Mouse (Mus musculus) gastrocnemius, postnatal 25 days (tissue): ENCODE results near the gene Sigirr. TPM values are rescaled to one million over a fixed set of nuclear protein-coding genes. Genes with fewer than 3 reads are reported as not detected.

ENCODE experiments used
- DNase-seq: peaks from one replicate; pipeline ENCODE4 v3.0.0; 2022
- total RNA-seq, 2 experiments: library from RNA; stranded (reverse); gene quantifications; 1 replicate in 1 of 2; 2 replicates in 1 of 2; pipeline ENCODE4 v1.2.3; 2021

Gene Sigirr
- total RNA-seq, 2 experiments from 2014 or later: 1.4 to 2.4 TPM

DNA sequence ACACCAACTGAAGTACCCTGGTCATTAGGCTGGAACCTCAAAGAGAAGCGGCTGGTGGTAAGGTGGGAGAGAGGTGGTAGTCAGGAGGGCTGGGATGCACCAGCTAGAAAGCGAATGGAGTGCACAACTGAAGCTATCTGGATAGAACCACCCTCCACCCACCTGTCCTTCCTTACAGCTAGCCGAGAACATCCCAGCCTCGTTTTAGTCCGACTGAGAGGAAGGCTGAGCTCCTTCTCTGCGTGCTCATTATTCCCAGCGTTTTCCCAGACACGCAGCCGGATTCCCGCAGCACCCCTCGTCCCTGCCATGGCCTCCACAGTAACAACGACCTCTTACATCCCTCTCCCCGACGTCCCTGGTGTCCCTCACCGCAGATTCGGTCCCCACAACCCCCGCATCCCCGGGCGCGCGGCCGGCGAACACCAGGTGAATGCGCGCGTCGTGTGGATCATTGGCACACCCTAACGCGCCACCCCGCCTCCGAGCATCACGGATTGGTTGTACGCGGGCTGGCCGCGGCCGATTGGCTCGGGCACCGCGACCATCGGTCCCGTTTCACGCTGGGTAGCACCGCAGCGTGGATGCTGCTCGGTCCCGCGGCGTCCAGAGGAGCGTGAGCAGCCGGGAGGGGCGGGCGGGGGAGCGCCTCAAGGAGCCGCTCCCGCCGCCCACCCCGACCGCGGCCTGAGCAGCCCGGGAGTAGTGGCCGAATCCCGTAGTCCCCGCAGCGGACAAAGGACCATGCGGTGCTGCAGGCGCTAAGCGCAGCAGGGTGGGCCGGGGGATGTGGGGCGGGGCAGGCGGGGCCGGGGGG, 39.7 kb downstream of the Sigirr start, which contains the start of gene B4galnt4:
B4galnt4 (plus strand) TSS at position 679 of the 817 bp plus-strand sequence.
- peak; percentile 35 for DNase-seq

DNA sequence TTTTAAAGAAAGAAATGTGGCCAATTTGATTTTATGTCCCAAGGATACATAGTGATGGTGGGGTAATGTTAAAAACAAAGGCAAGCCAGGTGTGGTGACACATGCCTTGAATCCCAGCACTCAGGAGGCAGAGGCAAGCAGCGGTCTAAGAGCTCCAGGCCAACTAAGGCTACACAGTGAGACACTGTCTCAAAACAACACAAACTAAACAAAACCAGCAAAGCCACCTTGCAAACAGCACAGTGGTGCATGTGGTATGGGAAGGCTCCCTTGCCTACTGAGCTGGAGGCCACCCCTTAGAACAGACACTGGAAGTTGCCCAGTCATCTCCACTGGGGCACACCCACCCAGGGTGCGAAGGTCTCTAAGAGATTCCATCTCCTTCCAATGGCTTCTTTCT, 40.4 kb downstream of the Sigirr start:
- DNase-seq: no peak

DNA sequence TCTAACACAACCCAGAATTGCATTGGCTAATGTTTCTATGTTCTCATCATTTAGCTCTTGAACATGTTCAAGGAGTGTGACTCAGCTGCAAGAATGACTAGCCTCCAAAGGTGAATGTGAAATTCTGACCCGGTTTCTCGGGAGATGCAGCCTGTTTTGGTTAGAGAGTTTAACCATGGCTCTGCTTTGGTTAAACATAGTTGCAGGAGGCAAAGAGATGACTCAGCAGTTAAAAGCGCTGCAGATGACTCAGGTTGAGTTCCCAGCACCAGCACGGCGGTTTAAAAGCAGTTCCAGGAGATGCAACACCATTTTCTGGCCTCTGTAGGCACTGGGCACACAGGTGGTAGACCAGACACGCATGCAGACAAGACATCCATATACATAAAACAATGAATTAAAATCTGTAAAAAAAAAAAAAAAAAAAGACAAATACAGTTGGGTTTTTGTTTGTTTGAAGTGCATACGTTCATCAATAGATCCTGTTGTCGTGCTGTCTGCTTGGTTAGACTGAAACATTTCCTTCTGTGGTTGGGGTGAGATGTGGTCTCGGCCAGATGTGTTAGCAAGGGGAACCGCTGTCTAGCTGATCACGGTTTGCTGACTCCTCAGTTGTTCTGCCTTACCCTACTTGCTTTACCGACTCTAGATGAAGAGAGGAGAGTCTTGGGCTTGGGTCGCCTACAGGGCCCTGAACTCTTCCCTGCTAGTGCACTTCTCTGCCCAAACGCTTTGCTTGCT, 41.6 kb downstream of the Sigirr start:
- DNase-seq: no peak

DNA sequence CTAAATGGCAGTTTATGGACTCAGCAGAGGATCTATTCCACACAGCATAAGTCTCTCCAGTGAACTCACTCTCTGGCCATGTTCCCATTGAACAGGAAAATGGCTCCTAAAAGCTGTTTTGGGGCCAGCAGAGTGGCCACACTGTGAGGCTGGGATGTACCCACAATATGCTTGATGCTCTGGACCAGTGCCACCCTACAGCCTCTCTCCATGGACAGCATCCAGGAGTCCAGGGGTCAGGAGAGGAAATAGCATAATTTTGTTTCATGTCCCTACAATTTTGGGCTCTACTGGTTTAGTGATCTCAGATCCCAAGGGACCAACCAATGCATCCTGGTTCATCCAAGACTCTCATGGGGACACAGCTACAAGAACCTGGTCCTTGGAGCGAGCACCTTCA, 42.8 kb downstream of the Sigirr start:
- no peak for DNase-seq

DNA sequence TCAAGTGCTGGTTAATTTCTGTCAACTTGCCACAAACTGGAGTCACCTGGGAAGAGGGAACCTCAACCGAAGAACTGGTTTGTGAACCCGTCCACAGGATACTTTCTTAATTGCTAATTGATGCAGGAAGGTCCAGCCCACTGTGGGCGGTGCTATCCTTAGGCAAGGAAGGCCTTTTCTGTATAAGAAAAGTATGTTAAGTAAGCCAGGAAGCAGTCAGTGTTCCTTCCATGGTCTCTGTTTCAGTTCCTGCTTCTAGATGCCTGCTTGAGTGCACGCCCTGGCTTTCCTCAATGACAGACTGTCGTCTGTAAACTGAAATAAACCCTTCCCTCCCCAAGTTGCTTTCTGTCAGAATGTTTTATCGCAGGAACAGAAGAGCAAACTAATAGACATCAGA, 43.4 kb downstream of the Sigirr start:
- DNase-seq: no peak

DNA sequence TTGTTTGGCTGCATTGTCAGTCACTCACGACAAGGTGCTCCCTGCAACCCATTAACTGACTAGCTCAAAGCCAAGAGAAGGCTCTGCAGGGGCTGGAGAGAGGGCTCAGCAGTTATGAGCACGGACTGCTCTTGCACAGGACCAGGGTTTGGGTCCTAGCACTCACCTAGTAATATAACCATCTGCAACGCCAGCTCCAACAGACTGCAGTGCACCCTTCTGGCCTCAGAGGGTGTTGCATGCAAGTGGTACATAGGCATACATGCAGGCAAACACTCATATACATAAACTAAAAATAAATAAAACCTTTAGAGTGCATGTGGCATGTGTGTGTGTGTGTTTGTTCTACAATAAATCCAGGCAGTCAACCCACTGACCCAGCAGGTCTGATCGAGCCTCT, 44.6 kb downstream of the Sigirr start:
- no peak for DNase-seq

DNA sequence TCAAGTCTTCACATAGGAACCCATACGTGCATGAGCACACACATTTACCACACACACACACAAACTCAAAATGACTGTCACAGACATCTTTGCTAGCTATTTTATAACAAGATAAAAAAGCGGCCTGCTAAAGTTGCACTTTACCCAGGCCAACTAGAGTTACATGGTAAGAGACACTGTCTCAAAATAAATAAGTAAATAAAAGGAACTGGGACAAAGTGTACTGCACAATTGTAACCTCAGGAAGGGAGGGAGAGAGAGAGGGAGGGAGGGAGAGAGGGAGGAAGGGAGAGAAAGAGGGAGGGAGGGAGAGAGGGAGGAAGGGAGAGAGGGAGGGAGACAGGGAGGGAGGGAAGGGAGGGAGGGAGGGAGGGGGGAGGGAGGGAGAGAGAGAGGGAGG, 48.0 kb downstream of the Sigirr start:
- no peak for DNase-seq

DNA sequence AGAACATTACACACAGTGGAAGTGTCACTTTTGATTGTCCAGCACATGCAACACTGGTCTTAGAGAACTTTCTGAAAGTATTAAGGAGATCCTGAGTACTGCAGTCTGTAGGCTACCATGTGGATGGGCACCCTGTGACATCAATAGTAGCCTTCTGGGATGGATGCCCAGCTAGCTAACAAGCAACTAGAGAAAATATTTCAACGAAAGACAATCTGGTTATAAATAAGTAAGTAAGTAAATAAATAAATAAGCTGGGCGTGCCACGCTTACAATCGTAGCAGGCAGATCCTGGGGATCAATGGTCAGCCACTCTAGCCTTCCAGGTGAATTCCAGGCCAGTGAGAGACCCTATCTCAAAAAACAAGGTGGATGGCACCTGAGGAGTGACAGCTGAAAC, 48.4 kb downstream of the Sigirr start:
- DNase-seq: no peak

DNA sequence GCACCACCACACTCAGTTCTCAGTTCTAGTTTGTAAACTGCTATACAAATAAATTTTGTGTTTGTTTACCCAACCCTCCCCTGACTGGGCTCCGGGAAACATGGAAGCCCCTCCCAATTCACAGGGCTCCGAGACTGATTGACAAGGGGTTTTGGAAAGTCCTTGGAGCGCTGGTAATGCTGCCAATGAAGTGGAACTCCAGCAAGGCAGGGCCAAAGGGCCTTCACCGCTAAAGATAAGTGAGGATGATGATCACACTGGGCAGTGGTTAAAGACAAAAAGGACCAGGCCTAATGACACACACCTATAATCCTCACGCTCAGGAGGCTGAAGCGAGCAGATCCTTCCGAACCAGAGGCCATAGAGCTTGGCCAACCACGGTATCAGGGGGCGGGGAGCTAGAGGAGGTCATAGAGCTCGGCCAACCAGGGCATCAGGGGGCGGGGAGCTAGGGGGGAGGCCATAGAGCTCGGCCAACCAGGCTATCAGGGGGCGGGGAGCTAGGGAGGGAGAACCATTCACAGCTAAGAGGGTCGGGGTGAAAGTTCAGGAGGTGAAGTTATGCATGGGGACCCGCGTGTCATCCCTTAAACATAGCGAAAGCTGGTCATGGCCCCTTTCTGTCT, 49.2 kb downstream of the Sigirr start:
- DNase-seq: no peak

DNA sequence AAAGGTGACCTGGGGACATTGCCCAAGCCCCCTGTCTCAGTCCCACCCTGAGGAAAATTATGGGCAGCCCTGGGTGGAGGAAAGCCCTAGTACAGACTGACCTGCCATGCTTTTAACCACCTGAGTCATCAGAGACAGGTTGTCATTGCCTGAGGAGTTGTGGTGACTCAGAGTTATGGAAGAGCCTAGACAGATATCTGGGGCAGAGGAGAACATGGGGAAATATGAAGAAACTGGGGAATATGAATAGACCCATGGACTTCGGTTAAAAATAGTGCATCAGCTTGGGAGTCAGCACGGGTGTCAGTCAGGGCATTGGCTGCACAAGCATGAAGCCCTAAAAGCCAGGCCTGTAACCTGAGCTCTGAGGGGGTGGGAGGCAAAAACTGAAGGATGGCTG, 51.0 kb downstream of the Sigirr start:
- DNase-seq: no peak

DNA sequence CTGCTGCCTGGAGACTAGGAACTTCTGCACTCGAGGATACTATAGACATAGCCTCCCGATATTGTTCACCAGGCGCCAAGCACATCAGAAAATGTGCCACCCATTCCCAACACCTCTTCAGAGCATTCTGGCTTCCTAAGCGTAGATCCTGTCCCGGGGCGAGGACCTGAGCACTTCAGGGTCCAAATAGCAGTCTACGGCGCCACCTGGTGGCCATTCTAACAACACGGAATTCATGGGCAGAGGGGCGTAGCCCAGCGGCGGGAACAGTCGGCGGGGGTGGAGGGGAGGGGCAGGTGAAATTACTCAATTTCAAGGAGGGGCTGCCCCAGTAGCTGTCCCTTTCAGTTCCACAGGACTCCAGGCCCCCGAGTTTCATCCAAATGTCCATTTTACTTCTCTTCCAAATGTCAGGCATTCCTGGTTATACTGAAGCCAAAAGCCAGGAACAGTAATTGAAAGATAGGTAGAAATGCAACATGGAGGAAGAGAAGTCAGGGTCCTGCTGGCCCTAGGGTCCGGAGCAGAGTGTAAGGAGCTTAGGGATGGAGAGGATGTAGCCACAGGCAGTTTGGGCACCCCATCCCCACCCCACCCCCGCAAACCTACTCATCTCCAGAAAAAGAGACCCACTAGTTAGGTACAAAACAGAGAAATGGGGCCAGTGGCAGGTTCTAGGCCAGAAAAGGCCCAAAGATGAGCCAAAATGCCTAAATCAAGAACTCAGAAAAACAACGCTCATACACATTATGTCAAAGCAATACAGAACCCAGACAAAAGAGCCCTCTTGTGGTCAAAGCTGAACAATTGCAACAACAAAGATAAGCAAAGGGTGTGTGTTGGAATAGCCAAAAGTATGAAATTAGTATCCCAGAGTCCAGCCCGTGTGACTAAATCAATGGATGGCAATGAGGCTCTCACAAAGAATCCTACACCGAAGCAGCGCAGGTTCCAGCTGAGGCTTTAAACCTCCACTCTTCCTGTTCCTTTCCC, 51.9 kb downstream of the Sigirr start:
- DNase-seq: peak; percentile 87

DNA sequence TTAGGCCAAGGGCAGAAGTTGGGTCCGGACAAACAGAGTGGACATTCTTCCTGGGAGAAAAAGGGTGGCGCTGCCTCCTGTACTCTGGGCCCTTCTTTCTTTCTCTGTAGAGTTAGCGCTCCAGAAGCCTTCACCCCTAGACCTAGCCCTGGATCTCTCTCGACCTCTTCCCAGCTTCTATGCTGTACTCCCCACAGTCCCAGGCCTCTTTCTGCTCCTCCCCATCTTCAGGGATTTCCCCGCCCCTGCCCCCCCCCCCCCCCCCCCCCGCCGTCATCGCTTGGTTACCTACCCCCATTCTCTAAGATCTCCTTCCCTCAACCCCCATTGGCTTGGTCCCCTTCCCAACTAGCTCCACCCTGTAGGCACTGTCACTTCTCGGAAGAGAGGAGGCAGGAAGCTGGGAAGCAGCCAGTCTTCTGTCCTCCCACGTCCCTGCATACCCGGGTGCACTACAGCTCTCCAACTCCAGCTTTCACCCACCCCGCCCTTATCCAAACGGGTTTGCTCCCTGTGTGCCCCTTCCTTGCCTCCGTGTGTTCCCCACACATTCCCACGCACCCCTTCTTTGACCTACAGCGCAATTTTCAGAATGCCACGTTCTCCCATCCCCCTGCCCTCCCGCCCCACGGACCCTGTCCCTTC, 52.7 kb downstream of the Sigirr start:
- DNase-seq: peak; percentile 87

DNA sequence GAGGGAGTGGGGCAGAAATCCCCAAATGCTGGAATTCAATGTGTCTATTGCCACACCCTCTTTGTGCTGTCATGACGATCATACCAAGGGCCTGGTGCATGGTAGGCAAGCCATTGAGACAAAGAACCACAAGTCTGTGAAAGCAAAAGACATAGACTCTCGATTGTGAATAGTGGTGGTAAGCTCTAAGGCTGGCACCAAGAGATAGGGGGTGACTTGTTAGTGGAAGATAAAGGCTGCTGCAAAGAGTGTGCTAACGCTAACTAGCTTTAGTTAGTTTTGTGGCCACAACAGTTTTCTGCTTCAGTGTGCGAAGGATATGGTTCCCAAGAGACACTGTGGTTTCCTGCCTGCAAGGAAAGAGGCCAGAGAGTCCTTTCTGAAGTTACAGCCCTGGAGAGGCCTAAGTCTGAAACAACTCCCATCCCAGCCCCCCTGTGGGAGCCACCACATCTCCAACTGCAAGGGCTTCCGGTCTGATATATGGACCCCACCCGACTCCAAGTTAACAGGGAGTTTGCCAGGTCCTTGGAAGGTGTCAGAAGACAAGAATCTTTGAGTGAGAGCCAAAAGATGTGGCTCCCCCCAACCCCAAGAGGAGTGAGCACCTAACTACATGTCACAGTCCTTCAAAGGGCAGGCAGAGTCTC, 53.3 kb downstream of the Sigirr start:
- DNase-seq: peak; percentile 60

DNA sequence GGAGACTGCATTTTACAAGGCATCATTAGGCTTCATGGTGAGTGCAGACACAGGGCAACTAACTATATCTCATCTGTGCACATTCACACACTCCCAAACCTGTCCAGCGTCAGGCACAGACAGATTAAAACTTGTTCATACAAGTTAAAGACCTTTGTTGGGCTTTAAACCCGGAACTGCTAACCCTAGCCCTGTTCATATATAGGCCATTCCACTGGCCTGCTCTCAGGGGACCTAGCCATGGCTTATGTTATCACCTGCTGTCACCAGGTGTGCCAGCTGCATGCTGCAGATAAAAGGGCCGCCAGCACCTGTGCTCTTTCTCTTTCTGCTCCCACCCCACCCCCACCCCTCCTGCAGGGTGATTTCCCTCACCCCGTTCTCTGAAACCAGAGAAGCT, 57.8 kb downstream of the Sigirr start:
- DNase-seq: no peak

DNA sequence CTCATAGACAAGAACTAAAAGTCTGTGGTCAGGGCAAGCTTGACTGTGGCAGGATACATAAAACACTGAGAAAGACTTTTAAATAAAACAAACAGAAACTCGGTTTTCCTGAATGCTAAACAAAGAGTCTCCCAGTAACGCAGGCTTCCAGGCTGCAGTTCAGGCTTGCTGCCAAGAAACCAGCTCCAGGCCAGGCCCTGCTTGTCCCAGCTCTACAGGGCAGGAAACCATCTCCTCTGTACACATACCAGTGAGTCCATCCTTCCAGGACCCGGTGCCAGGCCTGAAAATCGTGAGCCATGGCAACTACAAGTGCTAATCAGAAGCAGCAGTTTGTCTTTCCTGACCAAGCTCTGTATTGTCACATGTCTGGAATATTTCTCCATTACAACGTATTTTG, 58.7 kb downstream of the Sigirr start:
- peak; percentile 78 for DNase-seq

Other genes starting within 250 kb of the Sigirr start
- gene Gm45785, start 244.2 kb downstream of the Sigirr start, total RNA-seq: not detected
- gene Ric8a, start 243.6 kb downstream of the Sigirr start, total RNA-seq: 10 to 100 TPM; 13.5 to 14.0 TPM
- gene Bet1l, start 243.0 kb downstream of the Sigirr start, total RNA-seq: 10 to 100 TPM in 1 of 2 experiments, 1 to 10 TPM in 1; 7.7 to 10.6 TPM
- 10 to 100 TPM; 79.5 to 88.7 TPM for gene Psmd13, start 218.6 kb downstream of the Sigirr start, total RNA-seq
- 10 to 100 TPM; 25.4 to 26.6 TPM for gene Sirt3, start 218.3 kb downstream of the Sigirr start, total RNA-seq
- gene Cox8b, start 200.1 kb downstream of the Sigirr start, total RNA-seq: 1,000 to 10,000 TPM; 1,696 to 1,975 TPM
- not detected for gene Nlrp6, start 179.7 kb downstream of the Sigirr start, total RNA-seq
- gene Pgghg, start 159.2 kb downstream of the Sigirr start, total RNA-seq: 1 to 10 TPM; 4.3 to 4.6 TPM
- under 1 TPM in 1 of 2 experiments, not detected in 1; 0.64 TPM for gene Ifitm5, start 150.3 kb downstream of the Sigirr start, total RNA-seq
- not detected for gene Gm45717, start 144.6 kb downstream of the Sigirr start, total RNA-seq
- 10 to 100 TPM; 54.0 to 75.5 TPM for gene Ifitm2, start 144.6 kb downstream of the Sigirr start, total RNA-seq
- under 1 TPM; 0.43 to 0.54 TPM for gene Ifitm1, start 133.4 kb downstream of the Sigirr start, total RNA-seq
- 10 to 100 TPM; 34.4 to 52.1 TPM for gene Ifitm3, start 89.8 kb downstream of the Sigirr start, total RNA-seq
- gene Ifitm6, start 82.6 kb downstream of the Sigirr start, total RNA-seq: not detected
- not detected for gene Gm17387, start 71.4 kb downstream of the Sigirr start, total RNA-seq
- gene B4galnt4, start 39.5 kb downstream of the Sigirr start, total RNA-seq: not detected
- under 1 TPM in 1 of 2 experiments, not detected in 1; 0.29 TPM for gene Pkp3, start 22.4 kb downstream of the Sigirr start, total RNA-seq
- not detected for gene Ano9, start 17.2 kb upstream of the Sigirr start, total RNA-seq
- gene Ptdss2, start 21.8 kb upstream of the Sigirr start, total RNA-seq: 10 to 100 TPM; 18.7 to 25.6 TPM
- 10 to 100 TPM; 38.8 to 51.5 TPM for gene Rnh1, start 72.3 kb upstream of the Sigirr start, total RNA-seq
- gene Hras, start 93.4 kb upstream of the Sigirr start, total RNA-seq: 100 to 1,000 TPM; 150 TPM
- gene Lrrc56, start 93.6 kb upstream of the Sigirr start, total RNA-seq: 1 to 10 TPM; 1.4 to 2.5 TPM
- gene Lmntd2, start 113.5 kb upstream of the Sigirr start, total RNA-seq: not detected
- gene Rassf7, start 115.3 kb upstream of the Sigirr start, total RNA-seq: 1 to 10 TPM in 1 of 2 experiments, under 1 TPM in 1; 0.38 to 1.1 TPM
- 10 to 100 TPM; 17.3 to 21.4 TPM for gene Phrf1, start 128.2 kb upstream of the Sigirr start, total RNA-seq
- gene Irf7, start 165.9 kb upstream of the Sigirr start, total RNA-seq: 1 to 10 TPM; 1.1 to 1.2 TPM
- gene Cdhr5, start 176.2 kb upstream of the Sigirr start, total RNA-seq: under 1 TPM; 0.16 to 0.28 TPM
- gene Sct, start 178.6 kb upstream of the Sigirr start, total RNA-seq: under 1 TPM in 1 of 2 experiments, not detected in 1; 0.56 TPM
- under 1 TPM in 1 of 2 experiments, not detected in 1; 0.23 TPM for gene Drd4, start 191.4 kb upstream of the Sigirr start, total RNA-seq
- gene Deaf1, start 227.1 kb upstream of the Sigirr start, total RNA-seq: 10 to 100 TPM; 11.2 to 11.7 TPM
- gene Tmem80, start 227.2 kb upstream of the Sigirr start, total RNA-seq: 10 to 100 TPM; 11.0 to 11.5 TPM
- gene Eps8l2, start 238.3 kb upstream of the Sigirr start, total RNA-seq: 1 to 10 TPM; 1.5 to 2.1 TPM